Mouse (Mus musculus) c-Kit-positive CD71-positive TER-119-positive erythroid progenitor cells, embryonic 14.5 days (primary cell): ENCODE data around the gene Rasgrf1.

Experiments used
- DNase-seq: peaks from one replicate; pipeline ENCODE4 v3.0.0-alpha.2; 2013; ENCODE audit warnings: low spot score

The Rasgrf1 gene

GRCm38 (mm10) chr9:89906645-89907044 lies 3.1 kb upstream of the Rasgrf1 start:
- no peak for DNase-seq

DNA sequence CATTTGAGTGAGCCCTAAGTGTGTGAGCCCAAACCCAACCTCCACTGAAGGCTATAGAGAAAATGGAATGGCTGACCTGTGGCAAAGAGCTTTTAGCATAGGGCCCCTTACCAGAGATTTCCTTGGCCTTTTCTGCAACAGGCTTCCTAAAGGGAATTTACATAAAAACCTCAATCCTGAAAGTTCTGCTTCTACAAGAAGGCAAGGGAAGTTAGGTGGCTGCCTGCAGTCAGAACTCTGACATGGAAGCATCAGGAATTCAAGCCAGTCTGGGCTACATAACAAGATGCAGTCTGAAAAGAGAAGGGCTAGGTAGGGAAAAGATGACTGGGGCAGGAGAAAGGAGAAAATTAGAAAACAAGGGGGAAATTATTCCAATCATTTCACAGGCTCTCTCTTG lies 1.8 kb upstream of the Rasgrf1 start:
- DNase-seq, result no peak

- DNase-seq, result no peak
Observed at GRCm38 (mm10) chr9:89908601-89909000, 1.1 kb upstream of the Rasgrf1 start.

- DNase-seq, result no peak
Observed at GRCm38 (mm10) chr9:89910011-89910400, 298 bp downstream of the Rasgrf1 start.

- no peak for DNase-seq
Observed at GRCm38 (mm10) chr9:89910741-89911444, 1.2 kb downstream of the Rasgrf1 start.

GRCm38 (mm10) chr9:89911891-89912549 lies 2.3 kb downstream of the Rasgrf1 start:
- DNase-seq, result no peak

- no peak for DNase-seq
Observed at GRCm38 (mm10) chr9:89913135-89913534, 3.4 kb downstream of the Rasgrf1 start.

GRCm38 (mm10) chr9:89916471-89916870 lies 6.8 kb downstream of the Rasgrf1 start:
- DNase-seq, result no peak

- DNase-seq, result no peak
Observed at GRCm38 (mm10) chr9:89917431-89917830, 7.7 kb downstream of the Rasgrf1 start.

DNA sequence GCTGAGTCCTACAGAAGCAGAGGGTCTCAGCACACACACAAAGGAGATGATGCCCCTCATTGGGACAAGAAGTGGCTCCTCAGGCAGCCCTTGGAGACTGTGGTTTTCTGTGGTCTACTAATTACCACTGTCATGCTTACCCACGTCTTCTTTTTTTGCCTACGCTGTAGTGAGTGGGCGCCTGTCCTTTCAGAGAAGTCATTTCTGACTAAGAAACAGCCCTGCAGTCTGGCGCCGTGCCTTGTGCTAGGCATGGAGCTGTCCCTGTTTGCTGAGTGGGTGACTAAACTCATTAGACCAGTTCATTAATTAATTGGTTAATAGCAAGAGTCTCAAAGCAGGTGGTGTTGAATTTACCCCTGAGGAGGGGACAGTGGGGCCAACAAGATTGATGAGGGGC lies 9.1 kb downstream of the Rasgrf1 start:
- no peak for DNase-seq

GRCm38 (mm10) chr9:89921121-89921520 lies 11.4 kb downstream of the Rasgrf1 start:
- DNase-seq, result no peak

DNA sequence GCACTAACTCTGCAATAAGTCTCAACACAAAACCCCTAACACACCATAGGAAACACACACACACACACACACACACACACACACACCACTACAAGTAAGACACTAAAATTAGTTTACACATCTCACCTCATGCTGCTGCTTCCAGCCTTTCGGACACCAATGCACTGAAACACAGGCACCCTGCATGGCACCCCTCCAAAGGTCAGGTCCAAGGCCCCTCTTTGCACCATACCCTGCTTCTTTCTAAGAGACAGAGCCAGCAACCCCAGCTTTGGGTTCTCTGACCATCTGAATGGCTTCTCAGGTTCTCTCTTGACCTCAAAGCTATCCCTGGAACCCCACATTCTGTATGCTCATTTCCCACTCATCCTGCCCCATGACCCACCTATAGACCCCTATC lies 13.0 kb downstream of the Rasgrf1 start:
- DNase-seq, result no peak

DNA sequence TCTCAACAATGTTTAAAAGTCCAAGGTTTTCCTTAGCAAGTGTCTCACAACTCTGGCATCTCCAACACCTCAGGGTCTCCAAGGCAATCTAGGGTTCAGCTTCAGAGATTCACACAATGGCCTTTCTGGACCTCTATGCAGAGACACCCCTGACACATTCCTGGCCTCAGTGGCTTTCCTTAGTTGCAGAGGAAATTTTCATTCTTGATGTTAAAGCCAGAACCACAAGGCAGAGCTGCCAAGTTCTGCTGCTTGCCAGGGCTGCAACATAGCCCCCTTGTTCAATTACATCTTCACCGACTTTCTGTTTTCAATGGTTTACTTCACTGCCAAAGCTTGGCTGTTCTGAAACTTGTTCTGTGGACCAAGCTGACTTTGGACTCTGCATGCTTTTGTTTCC lies 15.1 kb downstream of the Rasgrf1 start:
- no peak for DNase-seq

DNA sequence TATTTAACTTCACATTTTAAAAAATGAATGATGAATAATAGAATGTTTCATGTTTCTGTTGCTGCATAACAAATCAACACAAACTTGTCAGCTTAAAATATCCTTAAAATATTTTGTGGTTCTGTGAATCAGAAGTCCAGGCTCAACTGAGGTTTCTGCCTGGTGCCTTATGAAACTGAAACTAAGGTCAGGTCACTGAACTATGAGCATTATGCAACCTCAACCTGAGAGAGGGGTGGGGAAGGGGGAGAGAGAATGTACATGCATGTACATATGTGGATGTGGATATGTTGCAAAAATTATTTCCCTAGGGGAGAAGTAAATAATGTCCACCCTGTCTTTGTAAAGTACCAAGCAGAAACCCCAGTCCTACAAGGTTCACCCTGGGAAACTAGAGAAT lies 18.8 kb downstream of the Rasgrf1 start:
- DNase-seq, result no peak

DNA sequence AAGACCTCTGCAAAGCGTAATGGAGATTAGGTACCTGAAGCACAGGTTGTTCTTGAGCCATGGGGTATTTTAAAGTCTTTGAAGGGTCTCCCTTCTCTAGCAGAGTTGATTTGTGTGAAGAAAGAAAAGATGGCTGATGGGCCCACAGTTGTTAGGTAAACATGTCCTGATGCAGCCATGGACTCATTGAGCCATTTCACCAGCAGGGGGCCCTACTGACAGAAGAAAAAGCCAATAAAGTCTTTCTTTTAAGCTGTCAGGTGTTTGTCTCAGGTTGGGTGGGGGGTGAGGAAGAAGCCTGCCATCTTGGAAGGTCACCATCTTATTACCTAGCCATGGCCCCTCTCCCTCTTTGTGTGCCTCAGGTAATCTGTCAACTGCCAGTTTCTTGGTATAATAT lies 30.7 kb downstream of the Rasgrf1 start:
- no peak for DNase-seq

DNA sequence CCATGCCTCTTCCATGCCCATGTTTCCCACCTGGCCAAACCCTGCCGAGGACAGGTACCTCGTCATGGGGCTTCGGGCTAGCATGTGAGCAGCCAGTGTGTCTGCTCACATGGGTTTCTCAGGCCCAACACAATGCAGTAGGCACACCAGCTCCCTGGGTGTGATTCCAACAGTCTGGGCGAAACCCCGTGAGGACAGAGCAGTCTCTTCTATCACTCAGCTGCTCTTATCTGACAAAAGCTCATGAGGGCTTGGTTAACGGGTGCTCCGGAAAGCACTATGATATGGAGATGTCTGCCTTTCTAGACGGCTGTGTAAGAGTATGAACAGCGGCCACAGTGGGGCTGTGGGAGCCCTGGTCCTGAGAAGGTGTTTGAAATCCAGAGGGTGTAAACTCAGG lies 37.1 kb downstream of the Rasgrf1 start:
- DNase-seq, result no peak

GRCm38 (mm10) chr9:89948602-89949001 lies 38.9 kb downstream of the Rasgrf1 start:
- no peak for DNase-seq

GRCm38 (mm10) chr9:89953596-89954215 lies 44.0 kb downstream of the Rasgrf1 start:
- no peak for DNase-seq

DNA sequence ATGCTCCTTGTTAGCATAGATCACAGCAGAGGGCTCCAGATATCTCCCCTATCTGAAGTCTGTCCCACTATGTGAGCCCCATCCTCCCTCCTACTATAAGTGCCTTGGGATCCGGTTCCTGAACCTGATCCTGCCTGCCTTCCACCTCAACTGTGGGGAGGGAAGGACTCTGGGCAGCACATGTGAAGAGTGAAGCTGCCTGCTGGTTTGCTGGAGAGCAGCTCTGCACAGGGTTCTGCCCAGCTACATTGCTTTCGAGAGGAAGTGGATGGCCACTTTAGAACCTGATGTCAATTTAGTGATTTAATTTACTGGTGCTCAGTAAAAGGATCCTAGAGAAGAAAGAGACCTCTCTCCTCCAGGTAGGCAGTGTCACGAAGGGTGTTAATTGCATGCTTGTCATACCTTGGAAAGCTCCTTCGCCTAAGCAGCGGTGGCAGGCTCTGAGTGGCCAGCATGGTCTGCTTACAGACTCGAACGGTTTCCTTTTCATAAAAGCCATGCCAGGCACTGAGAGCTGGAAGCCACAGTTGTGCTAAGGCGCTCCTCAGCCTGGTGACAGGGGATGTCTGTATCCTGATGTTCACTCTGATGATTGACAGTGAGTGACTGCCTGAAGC lies 45.3 kb downstream of the Rasgrf1 start:
- DNase-seq, result no peak

DNA sequence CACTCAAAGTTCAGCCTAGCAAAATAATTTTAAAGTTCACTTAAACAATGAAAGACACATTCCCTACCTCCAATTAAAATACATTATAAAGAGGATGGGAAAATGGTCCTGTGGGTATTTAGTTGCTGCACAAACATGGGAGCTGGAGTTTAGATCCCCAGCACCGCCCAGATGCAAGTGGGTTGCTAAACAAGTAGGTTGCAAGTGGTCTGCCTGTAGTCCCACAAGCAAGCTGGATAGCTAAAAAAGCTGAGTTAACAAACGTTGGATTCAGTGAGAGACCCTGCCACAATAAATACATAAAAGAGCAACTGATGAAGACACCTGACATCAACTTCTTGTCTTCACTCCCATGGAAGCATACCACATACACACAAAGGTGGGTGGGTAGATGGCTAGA lies 49.3 kb downstream of the Rasgrf1 start:
- no peak for DNase-seq

DNA sequence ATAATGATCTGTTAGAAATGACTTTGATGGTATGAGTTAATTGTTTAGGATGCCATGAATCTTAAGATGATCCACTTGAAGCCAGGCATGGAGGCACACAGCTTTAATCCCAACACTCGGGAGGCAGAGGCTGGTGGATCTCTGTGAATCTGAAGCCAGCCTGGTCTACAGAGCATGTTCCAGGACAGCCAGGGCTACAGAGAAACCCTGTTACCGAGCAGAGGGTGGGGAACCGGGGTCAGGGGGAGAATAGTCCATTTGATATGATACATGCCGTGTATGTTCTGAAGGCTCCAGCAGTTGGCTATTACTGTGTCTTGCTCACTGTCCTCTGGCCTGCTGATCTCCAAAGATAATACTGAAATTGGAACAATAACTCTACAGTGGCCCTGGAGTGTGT lies 54.4 kb downstream of the Rasgrf1 start:
- no peak for DNase-seq

DNA sequence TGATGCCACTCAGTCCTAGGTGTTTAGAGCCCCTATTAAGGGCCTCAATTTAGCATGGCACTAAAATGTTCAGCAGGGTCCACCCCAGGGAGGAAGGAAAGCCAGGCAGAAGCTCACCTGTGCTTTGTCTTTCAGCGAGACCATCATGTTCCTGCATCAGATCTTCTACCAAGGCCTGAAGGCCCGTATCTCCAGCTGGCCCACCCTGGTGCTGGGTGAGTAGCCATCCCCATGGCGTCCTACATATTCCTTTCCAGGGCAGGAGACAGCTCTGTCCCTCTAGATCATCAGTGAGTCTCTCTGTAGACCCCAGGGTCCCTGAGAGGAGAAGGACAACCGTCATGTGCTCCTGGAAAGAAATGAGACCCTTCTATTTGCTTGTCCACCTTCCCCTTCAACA lies 58.0 kb downstream of the Rasgrf1 start:
- no peak for DNase-seq

DNA sequence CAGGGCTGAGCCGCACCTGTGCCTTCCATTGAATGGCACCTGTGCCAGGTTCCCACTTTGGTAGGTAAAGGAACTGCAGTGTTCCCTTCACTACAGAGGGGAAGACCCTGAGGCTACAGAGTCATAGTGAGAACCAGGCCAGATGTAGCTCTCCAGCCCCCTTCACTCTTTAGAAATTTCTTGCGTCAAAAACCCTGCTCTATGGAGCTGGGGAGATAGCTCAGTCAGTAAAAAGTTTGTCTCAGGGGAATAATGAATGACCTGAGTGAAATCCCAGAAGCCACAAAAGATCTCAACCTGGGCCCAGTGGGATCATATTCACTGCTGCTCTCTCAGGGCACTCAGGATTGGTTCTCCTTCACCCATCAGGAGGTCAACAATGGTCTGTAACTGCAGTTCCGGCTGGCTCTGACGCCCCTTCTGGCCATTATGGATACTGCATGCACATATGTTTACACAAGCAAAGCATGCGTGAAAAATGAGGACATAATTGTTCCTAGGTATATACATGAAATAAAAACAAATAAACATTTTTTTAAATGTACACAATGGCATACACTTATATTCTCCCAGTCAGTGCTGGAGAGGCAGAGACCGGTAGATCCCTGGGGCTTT lies 59.2 kb downstream of the Rasgrf1 start:
- DNase-seq, result no peak
